Mouse (Mus musculus): Measurements from ENCODE around the gene D17H6S53E. TPM values are rescaled to one million over a fixed set of nuclear protein-coding genes. Genes with fewer than 3 reads are reported as not detected.

D17H6S53E gene
- polyA plus RNA-seq, 1 experiment = 2.5 TPM

DNA sequence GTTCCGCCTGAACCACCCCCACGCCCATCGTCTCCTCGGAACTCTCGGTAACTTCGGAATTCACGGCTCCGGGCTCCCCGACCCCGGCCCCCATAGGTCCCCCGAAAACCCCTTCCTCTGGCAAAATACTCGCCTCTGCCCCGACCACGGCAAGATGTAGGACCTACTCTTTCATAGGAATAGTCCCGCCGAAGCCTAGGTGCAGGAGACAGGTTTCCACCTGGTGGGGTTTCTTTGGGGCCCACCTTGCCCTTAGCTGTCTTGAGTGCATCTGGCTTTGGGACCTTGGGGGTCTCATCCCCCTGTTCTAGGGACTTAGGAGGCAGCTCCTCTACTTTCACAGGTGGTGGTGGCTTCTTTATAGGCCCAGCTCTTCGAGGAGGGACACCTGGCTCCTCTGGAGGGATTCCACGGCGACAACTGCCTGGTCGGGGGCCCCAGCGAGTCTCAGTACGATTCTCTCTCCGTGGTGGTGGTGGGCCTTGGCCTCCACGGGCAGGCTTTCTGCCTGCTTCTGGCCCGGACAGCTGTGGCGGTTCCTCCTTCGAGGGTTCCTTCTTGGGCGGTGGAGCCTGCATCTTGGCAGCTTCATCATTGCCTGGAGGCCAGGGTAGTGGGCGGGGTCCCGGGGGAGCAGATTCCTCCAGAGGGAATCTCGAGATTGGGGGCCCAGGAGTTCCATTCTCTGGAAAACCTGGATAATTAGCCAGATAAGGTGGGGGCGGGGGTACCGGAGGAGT, 30.5 kb downstream of the D17H6S53E start:
- no peak overlapping the region for H3K27ac ChIP-seq (ENCODE audit: control insufficient read depth, insufficient read depth, low read depth, low read length)
- H3K36me3 ChIP-seq (ENCODE audit: control insufficient read depth, insufficient read depth, low read length) = peaks cover 30% of the 10 kb centered on the region
- peaks cover 2% of the 10 kb centered on the region for H3K4me1 ChIP-seq (ENCODE audit: control insufficient read depth, insufficient read depth, low read length)
- TF ChIP-seq CTCF (IDR thresholded peaks at IDR 0.05; ENCODE audit: control insufficient read depth, insufficient read depth, insufficient replicate concordance, low read depth, low read length) (no peak), POLR2A (IDR thresholded peaks at IDR 0.05; ENCODE audit: control insufficient read depth, low read depth, low read length) (no peak)
- no peak overlapping the region for H3K4me3 ChIP-seq (ENCODE audit: control insufficient read depth, low read depth, low read length)
- H3K27me3 ChIP-seq (ENCODE audit: control insufficient read depth, insufficient read depth, low read length) = no peaks in the 10 kb centered on the region

DNA sequence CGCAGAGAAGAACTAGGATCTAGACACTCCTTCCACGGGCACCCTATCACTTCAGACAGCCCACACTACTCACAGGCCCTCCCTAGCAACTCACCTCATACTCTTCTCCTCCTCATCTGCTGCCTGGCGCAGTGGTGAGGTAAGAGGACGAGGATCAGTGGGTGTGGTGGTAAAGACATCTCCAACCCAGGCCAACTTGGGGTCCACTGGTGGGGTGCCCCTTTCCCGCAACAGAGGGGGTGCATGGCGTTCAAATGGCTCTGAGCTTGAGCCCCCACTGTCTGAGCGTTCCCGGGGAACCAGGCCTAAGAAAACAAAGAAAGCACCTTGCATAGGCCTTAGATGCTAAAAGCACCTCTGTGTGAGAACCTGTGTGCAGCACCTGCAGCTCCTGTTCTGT, 31.1 kb downstream of the D17H6S53E start:
- H3K4me1 ChIP-seq (ENCODE audit: control insufficient read depth, insufficient read depth, low read length) = peaks cover 2% of the 10 kb centered on the region
- TF ChIP-seq CTCF (IDR thresholded peaks at IDR 0.05; ENCODE audit: control insufficient read depth, insufficient read depth, insufficient replicate concordance, low read depth, low read length) = no peak
- no peak for TF ChIP-seq POLR2A (IDR thresholded peaks at IDR 0.05; ENCODE audit: control insufficient read depth, low read depth, low read length)
- H3K27me3 ChIP-seq (ENCODE audit: control insufficient read depth, insufficient read depth, low read length) = no peaks in the 10 kb centered on the region
- H3K27ac ChIP-seq (ENCODE audit: control insufficient read depth, insufficient read depth, low read depth, low read length) = no peak overlapping the region
- H3K4me3 ChIP-seq (ENCODE audit: control insufficient read depth, low read depth, low read length) = no peak overlapping the region
- peaks cover 30% of the 10 kb centered on the region for H3K36me3 ChIP-seq (ENCODE audit: control insufficient read depth, insufficient read depth, low read length)

GRCm38 (mm10) chr17:35157661-35158175, 31.5 kb downstream of the D17H6S53E start:
- H3K4me3 ChIP-seq (ENCODE audit: control insufficient read depth, low read depth, low read length) = no peak overlapping the region
- TF ChIP-seq CTCF (IDR thresholded peaks at IDR 0.05; ENCODE audit: control insufficient read depth, insufficient read depth, insufficient replicate concordance, low read depth, low read length) (no peak), POLR2A (IDR thresholded peaks at IDR 0.05; ENCODE audit: control insufficient read depth, low read depth, low read length) (no peak)
- H3K27me3 ChIP-seq (ENCODE audit: control insufficient read depth, insufficient read depth, low read length) = no peaks in the 10 kb centered on the region
- H3K36me3 ChIP-seq (ENCODE audit: control insufficient read depth, insufficient read depth, low read length) = peaks cover 28% of the 10 kb centered on the region
- H3K4me1 ChIP-seq (ENCODE audit: control insufficient read depth, insufficient read depth, low read length) = peaks cover 2% of the 10 kb centered on the region
- no peak overlapping the region for H3K27ac ChIP-seq (ENCODE audit: control insufficient read depth, insufficient read depth, low read depth, low read length)

GRCm38 (mm10) chr17:35158850-35159593, 32.8 kb downstream of the D17H6S53E start:
- Histone ChIP-seq H3K4me1 (ENCODE audit: control insufficient read depth, insufficient read depth, low read length) (peaks cover 6% of the 10 kb centered on the region), H3K36me3 (ENCODE audit: control insufficient read depth, insufficient read depth, low read length) (peaks cover 24% of the 10 kb centered on the region), H3K4me3 (ENCODE audit: control insufficient read depth, low read depth, low read length) (no peak overlapping the region), H3K27me3 (ENCODE audit: control insufficient read depth, insufficient read depth, low read length) (no peaks in the 10 kb centered on the region), H3K27ac (ENCODE audit: control insufficient read depth, insufficient read depth, low read depth, low read length) (no peak overlapping the region)
- TF ChIP-seq POLR2A (IDR thresholded peaks at IDR 0.05; ENCODE audit: control insufficient read depth, low read depth, low read length) (no peak), CTCF (IDR thresholded peaks at IDR 0.05; ENCODE audit: control insufficient read depth, insufficient read depth, insufficient replicate concordance, low read depth, low read length) (no peak)

- TF ChIP-seq POLR2A (IDR thresholded peaks at IDR 0.05; ENCODE audit: control insufficient read depth, low read depth, low read length) (no peak), CTCF (IDR thresholded peaks at IDR 0.05; ENCODE audit: control insufficient read depth, insufficient read depth, insufficient replicate concordance, low read depth, low read length) (no peak)
- peaks cover 24% of the 10 kb centered on the region for H3K36me3 ChIP-seq (ENCODE audit: control insufficient read depth, insufficient read depth, low read length)
- no peaks in the 10 kb centered on the region for H3K27me3 ChIP-seq (ENCODE audit: control insufficient read depth, insufficient read depth, low read length)
- peaks cover 6% of the 10 kb centered on the region for H3K4me1 ChIP-seq (ENCODE audit: control insufficient read depth, insufficient read depth, low read length)
- no peak overlapping the region for H3K4me3 ChIP-seq (ENCODE audit: control insufficient read depth, low read depth, low read length)
- no peak overlapping the region for H3K27ac ChIP-seq (ENCODE audit: control insufficient read depth, insufficient read depth, low read depth, low read length)
Observed at GRCm38 (mm10) chr17:35159638-35160037, 33.5 kb downstream of the D17H6S53E start.

DNA sequence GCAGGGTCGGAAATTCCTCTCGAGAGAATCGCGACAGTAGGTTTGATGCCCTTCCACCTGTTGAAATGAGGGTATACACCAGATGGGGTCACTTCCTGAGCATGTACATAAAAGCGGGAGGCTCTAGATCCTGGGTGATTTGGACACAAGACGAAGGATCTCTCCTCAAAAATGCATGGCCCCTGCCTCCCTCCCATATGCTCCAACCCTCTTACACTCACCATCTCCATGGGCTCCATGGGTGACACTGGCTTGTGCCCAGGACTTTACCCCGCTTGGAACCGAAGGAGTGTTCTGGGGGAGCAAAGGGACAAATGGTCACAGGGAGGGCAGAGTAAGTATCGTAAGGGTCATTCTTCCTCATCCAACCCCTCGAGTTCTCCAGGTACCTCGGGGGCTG, 35.2 kb downstream of the D17H6S53E start:
- TF ChIP-seq POLR2A (IDR thresholded peaks at IDR 0.05; ENCODE audit: control insufficient read depth, low read depth, low read length) (no peak), CTCF (IDR thresholded peaks at IDR 0.05; ENCODE audit: control insufficient read depth, insufficient read depth, insufficient replicate concordance, low read depth, low read length) (no peak)
- no peak overlapping the region for H3K27ac ChIP-seq (ENCODE audit: control insufficient read depth, insufficient read depth, low read depth, low read length)

DNA sequence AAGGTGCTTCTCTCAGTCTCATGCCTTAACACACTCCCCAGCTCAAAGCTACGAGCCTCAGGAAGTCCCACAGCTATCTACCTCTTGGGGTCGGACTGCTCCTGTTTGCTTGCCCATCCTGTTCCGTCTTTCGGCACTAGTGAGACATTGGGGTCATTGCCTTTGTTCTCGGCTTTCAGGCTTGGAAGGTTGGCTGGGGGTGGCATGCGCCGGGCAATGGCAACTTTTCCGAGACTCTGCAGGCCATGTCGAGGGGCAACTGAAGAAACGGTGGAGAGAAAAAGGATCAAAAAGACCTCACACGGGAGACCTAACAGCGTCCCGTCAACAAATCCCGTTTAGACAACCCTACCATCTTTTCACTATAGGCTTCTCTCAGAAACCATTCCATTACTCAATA, 35.9 kb downstream of the D17H6S53E start:
- H3K36me3 ChIP-seq (ENCODE audit: control insufficient read depth, insufficient read depth, low read length) = peaks cover 10% of the 10 kb centered on the region

More for the DNA sequence above, 35.2 kb downstream of the D17H6S53E start:
- Histone ChIP-seq H3K36me3 (ENCODE audit: control insufficient read depth, insufficient read depth, low read length) (peaks cover 15% of the 10 kb centered on the region), H3K27me3 (ENCODE audit: control insufficient read depth, insufficient read depth, low read length) (no peaks in the 10 kb centered on the region), H3K4me1 (ENCODE audit: control insufficient read depth, insufficient read depth, low read length) (peaks cover 6% of the 10 kb centered on the region), H3K4me3 (ENCODE audit: control insufficient read depth, low read depth, low read length) (no peak overlapping the region)

More for the DNA sequence above, 35.9 kb downstream of the D17H6S53E start:
- TF ChIP-seq CTCF (IDR thresholded peaks at IDR 0.05; ENCODE audit: control insufficient read depth, insufficient read depth, insufficient replicate concordance, low read depth, low read length) = no peak
- no peak for TF ChIP-seq POLR2A (IDR thresholded peaks at IDR 0.05; ENCODE audit: control insufficient read depth, low read depth, low read length)
- Histone ChIP-seq H3K27ac (ENCODE audit: control insufficient read depth, insufficient read depth, low read depth, low read length) (no peak overlapping the region), H3K4me1 (ENCODE audit: control insufficient read depth, insufficient read depth, low read length) (peaks cover 4% of the 10 kb centered on the region), H3K4me3 (ENCODE audit: control insufficient read depth, low read depth, low read length) (no peak overlapping the region; the same call in none of the 2 replicates), H3K27me3 (ENCODE audit: control insufficient read depth, insufficient read depth, low read length) (no peaks in the 10 kb centered on the region)

All from testis, adult 2 months (tissue).